Mouse (Mus musculus) testis, adult 2 months (tissue): ENCODE data around the gene Cmbl. TPM values are rescaled to one million over a fixed set of nuclear protein-coding genes. Genes with fewer than 3 reads are reported as not detected.

ENCODE experiments used
- H3K27ac ChIP-seq: fragments of 200-500 bp; 2 replicates; pipeline ENCODE4 v1.5.1; 2012; ENCODE audit warnings: low read depth, low read length; ENCODE audit not compliant: control insufficient read depth, insufficient read depth
- H3K27me3 ChIP-seq: fragments of 200-500 bp; 2 replicates; pipeline ENCODE4 v1.6.1; 2012; ENCODE audit warnings: mild to moderate bottlenecking, low read length, moderate library complexity; ENCODE audit not compliant: control insufficient read depth, insufficient read depth
- H3K36me3 ChIP-seq: fragments of 200-500 bp; 2 replicates; pipeline ENCODE4 v1.6.1; 2012; ENCODE audit warnings: mild to moderate bottlenecking, low read length; ENCODE audit not compliant: control insufficient read depth, insufficient read depth
- H3K4me1 ChIP-seq: fragments of 200-500 bp; 2 replicates; pipeline ENCODE4 v1.6.1; 2012; ENCODE audit warnings: low read length; ENCODE audit not compliant: control insufficient read depth, insufficient read depth
- H3K4me3 ChIP-seq: fragments of 200-500 bp; 2 replicates; pipeline ENCODE4 v1.5.1; 2012; ENCODE audit warnings: low read depth, mild to moderate bottlenecking, low read length, moderate library complexity, mixed read lengths; ENCODE audit not compliant: control insufficient read depth
- CTCF ChIP-seq: fragments of 200-500 bp; IDR thresholded peaks from 2 replicates; pipeline ENCODE4 v1.5.1; 2012; ENCODE audit warnings: low read depth, mild to moderate bottlenecking, inconsistent platforms, low read length, moderate library complexity; ENCODE audit not compliant: control insufficient read depth, insufficient read depth, insufficient replicate concordance
- POLR2A ChIP-seq: fragments of 200-500 bp; IDR thresholded peaks from 2 replicates; pipeline ENCODE4 v1.6.1; 2012; ENCODE audit warnings: low read depth, mild to moderate bottlenecking, inconsistent platforms, low read length, moderate library complexity; ENCODE audit not compliant: control insufficient read depth
- polyA plus RNA-seq: library from polyadenylated mRNA; depleted of rRNA; stranded (reverse); fragments of >200 nt; gene quantifications from 2 replicates; pipeline ENCODE4 v1.2.3, GENCODE M21; 2012

Gene Cmbl
- polyA plus RNA-seq, 1 experiment = 12.8 TPM

GRCm38 (mm10) chr15:31542013-31542958, 22.9 kb upstream of the Cmbl start:
- no peak overlapping the region for H3K4me3 ChIP-seq
- H3K36me3 ChIP-seq = no peaks in the 10 kb centered on the region
- H3K27ac ChIP-seq = no peak overlapping the region
- TF ChIP-seq CTCF (no peak), POLR2A (no peak)
- no peaks in the 10 kb centered on the region for H3K27me3 ChIP-seq
- no peaks in the 10 kb centered on the region; the same call in 1 of the 2 replicates for H3K4me1 ChIP-seq

- no peak for TF ChIP-seq POLR2A
- TF ChIP-seq CTCF = no peak
- Histone ChIP-seq H3K27me3 (no peaks in the 10 kb centered on the region), H3K27ac (no peak overlapping the region), H3K4me1 (no peaks in the 10 kb centered on the region; the same call in 1 of the 2 replicates), H3K4me3 (no peak overlapping the region), H3K36me3 (no peaks in the 10 kb centered on the region)
These were observed 21.9 kb upstream of the Cmbl start for GRCm38 (mm10) chr15:31543246-31543645.

- Histone ChIP-seq H3K36me3 (no peaks in the 10 kb centered on the region), H3K27me3 (no peaks in the 10 kb centered on the region), H3K27ac (no peak overlapping the region), H3K4me3 (no peak overlapping the region), H3K4me1 (no peaks in the 10 kb centered on the region; the same call in 1 of the 2 replicates)
- TF ChIP-seq POLR2A (no peak), CTCF (no peak)
These were observed 20.1 kb upstream of the Cmbl start for GRCm38 (mm10) chr15:31545058-31545457.

GRCm38 (mm10) chr15:31546291-31546690, 18.9 kb upstream of the Cmbl start:
- no peak overlapping the region for H3K27ac ChIP-seq
- no peaks in the 10 kb centered on the region; the same call in 1 of the 2 replicates for H3K4me1 ChIP-seq
- no peak overlapping the region for H3K4me3 ChIP-seq
- TF ChIP-seq POLR2A (no peak), CTCF (no peak)
- H3K36me3 ChIP-seq = no peaks in the 10 kb centered on the region
- no peaks in the 10 kb centered on the region for H3K27me3 ChIP-seq

- TF ChIP-seq POLR2A = no peak
- no peak for TF ChIP-seq CTCF
- Histone ChIP-seq H3K4me3 (no peak overlapping the region), H3K27me3 (no peaks in the 10 kb centered on the region), H3K27ac (no peak overlapping the region), H3K4me1 (no peaks in the 10 kb centered on the region; the same call in 1 of the 2 replicates), H3K36me3 (no peaks in the 10 kb centered on the region)
These were observed 17.8 kb upstream of the Cmbl start for GRCm38 (mm10) chr15:31547421-31547820.

GRCm38 (mm10) chr15:31550381-31550780, 14.8 kb upstream of the Cmbl start:
- H3K4me3 ChIP-seq = no peak overlapping the region
- no peak overlapping the region for H3K27ac ChIP-seq
- no peaks in the 10 kb centered on the region for H3K27me3 ChIP-seq
- H3K4me1 ChIP-seq = no peaks in the 10 kb centered on the region
- no peaks in the 10 kb centered on the region for H3K36me3 ChIP-seq
- no peak for TF ChIP-seq POLR2A

GRCm38 (mm10) chr15:31554855-31555254, 10.3 kb upstream of the Cmbl start:
- Histone ChIP-seq H3K4me3 (no peak overlapping the region), H3K27me3 (no peaks in the 10 kb centered on the region), H3K36me3 (no peaks in the 10 kb centered on the region), H3K27ac (no peak overlapping the region), H3K4me1 (no peaks in the 10 kb centered on the region)
- no peak for TF ChIP-seq CTCF
- no peak for TF ChIP-seq POLR2A

- Histone ChIP-seq H3K4me3 (no peak overlapping the region), H3K36me3 (no peaks in the 10 kb centered on the region), H3K4me1 (no peaks in the 10 kb centered on the region), H3K27me3 (no peaks in the 10 kb centered on the region), H3K27ac (no peak overlapping the region)
- TF ChIP-seq CTCF (no peak), POLR2A (no peak)
These were observed 3.8 kb upstream of the Cmbl start for GRCm38 (mm10) chr15:31561390-31561789.
